Mouse (Mus musculus): ENCODE data around the gene Wwc1. TPM values are rescaled to one million over a fixed set of nuclear protein-coding genes. Genes with fewer than 3 reads are reported as not detected.

Gene Wwc1
- polyA plus RNA-seq, 1 experiment = not detected

DNA sequence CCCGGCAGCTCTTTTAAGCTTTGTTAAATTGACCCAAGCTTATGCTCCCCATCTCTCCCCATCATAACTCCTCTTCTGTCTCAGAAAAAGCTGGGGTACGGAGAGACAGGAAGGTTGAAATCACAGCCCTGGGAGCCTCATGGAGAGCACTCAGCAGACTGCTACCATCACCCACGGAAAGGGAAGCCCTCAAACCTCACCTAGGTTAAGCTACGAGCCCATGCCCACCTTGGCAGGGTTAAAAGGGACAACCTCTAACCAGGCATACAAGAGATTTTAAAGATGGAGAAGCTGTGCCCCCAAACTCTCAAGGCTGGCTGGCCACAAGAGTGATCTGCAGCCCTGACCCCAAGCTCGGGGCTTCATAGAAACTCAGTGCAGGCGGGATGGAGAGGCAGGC lies 3.2 kb downstream of the Wwc1 start:
- Histone ChIP-seq H3K27ac (ENCODE audit: insufficient read depth, low read depth, low read length) (no peak overlapping the region), H3K4me3 (ENCODE audit: insufficient read depth, low read depth, low read length) (no peak overlapping the region), H3K4me1 (ENCODE audit: control insufficient read depth, insufficient read depth, low read length) (peaks cover 12% of the 10 kb centered on the region)
- 51% methylated on average over 6 of the region's 6 CpGs for WGBS
- TF ChIP-seq POLR2A (IDR thresholded peaks at IDR 0.05; ENCODE audit: insufficient read depth, low read depth, low read length) = no peak
- no peak for TF ChIP-seq CTCF (IDR thresholded peaks at IDR 0.05; ENCODE audit: insufficient read depth, low read depth, low read length)

- 0 out of 2 replicates have a peak overlapping the region, but pooled peaks have one; percentile 9 for H3K27ac ChIP-seq (ENCODE audit: insufficient read depth, low read depth, low read length)
- H3K4me1 ChIP-seq (ENCODE audit: control insufficient read depth, insufficient read depth, low read length) = peaks cover 12% of the 10 kb centered on the region
- no peak for TF ChIP-seq POLR2A (IDR thresholded peaks at IDR 0.05; ENCODE audit: insufficient read depth, low read depth, low read length)
- no peak for TF ChIP-seq CTCF (IDR thresholded peaks at IDR 0.05; ENCODE audit: insufficient read depth, low read depth, low read length)
- WGBS = 57% methylated on average over 6 of the region's 6 CpGs
- no peak overlapping the region for H3K4me3 ChIP-seq (ENCODE audit: insufficient read depth, low read depth, low read length)
These were observed 3.8 kb downstream of the Wwc1 start for GRCm38 (mm10) chr11:35976482-35976881.

GRCm38 (mm10) chr11:35974632-35975450 lies 5.5 kb downstream of the Wwc1 start:
- Histone ChIP-seq H3K4me1 (ENCODE audit: control insufficient read depth, insufficient read depth, low read length) (peaks cover 12% of the 10 kb centered on the region), H3K4me3 (ENCODE audit: insufficient read depth, low read depth, low read length) (no peak overlapping the region), H3K27ac (ENCODE audit: insufficient read depth, low read depth, low read length) (no peak overlapping the region)
- WGBS = 85% methylated on average over 6 of the region's 6 CpGs
- no peak for TF ChIP-seq CTCF (IDR thresholded peaks at IDR 0.05; ENCODE audit: insufficient read depth, low read depth, low read length)
- TF ChIP-seq POLR2A (IDR thresholded peaks at IDR 0.05; ENCODE audit: insufficient read depth, low read depth, low read length) = no peak

DNA sequence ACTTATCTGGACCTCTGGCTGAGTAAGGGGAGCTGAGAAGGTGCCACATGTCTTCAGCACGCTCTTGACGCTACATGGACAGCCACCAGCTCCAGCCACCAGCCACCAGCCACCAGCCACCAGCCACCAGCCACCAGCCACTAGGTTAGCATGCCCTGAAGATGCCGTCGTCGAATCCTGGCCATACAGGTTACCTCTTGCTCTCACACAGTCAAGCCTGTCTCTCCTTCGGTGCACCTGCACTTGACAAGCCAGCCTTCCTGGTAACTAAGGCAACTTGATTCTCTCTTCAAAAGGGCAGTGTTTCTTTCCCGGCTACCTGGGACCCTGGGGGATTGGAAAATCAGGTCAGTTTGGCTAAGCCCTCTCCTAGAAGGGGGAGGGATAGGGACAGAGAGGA lies 7.2 kb downstream of the Wwc1 start:
- Histone ChIP-seq H3K4me3 (ENCODE audit: insufficient read depth, low read depth, low read length) (no peak overlapping the region), H3K27ac (ENCODE audit: insufficient read depth, low read depth, low read length) (no peak overlapping the region), H3K4me1 (ENCODE audit: control insufficient read depth, insufficient read depth, low read length) (peaks cover 7% of the 10 kb centered on the region)
- 64% methylated on average over 7 of the region's 7 CpGs for WGBS
- no peak for TF ChIP-seq CTCF (IDR thresholded peaks at IDR 0.05; ENCODE audit: insufficient read depth, low read depth, low read length)
- no peak for TF ChIP-seq POLR2A (IDR thresholded peaks at IDR 0.05; ENCODE audit: insufficient read depth, low read depth, low read length)

DNA sequence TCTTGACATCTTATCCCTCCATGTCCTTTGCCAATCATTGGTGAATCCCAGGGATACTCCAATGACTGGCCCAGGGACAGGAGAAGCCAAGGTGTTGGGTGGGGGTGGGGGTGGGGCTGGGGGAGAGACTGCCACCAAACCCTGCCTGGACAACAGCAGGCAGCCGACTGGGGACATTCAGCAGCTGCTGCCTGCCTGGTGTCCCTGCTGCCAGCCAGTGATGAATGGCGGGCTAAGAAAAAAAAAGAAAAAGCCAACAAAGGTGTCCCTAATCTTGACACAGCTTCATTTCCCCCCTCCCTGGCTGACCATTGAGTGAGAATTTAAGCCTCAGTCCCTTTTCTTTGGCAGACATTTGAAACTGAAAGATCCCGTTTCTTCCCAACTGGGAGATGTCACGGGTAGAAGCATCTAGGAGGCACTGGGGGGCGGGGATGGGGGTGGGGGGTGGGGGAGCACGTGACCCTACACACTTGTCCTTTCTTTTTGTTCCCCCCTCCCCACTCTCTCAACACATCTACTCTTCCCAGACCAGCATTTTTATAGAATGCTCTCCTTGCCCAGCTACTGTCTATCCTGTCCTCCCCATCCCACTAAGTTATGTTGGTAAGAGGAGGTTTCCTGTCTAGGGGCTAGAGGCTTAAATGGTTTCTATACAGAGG lies 7.9 kb downstream of the Wwc1 start:
- no peak overlapping the region for H3K27ac ChIP-seq (ENCODE audit: insufficient read depth, low read depth, low read length)
- TF ChIP-seq CTCF (IDR thresholded peaks at IDR 0.05; ENCODE audit: insufficient read depth, low read depth, low read length) = no peak
- TF ChIP-seq POLR2A (IDR thresholded peaks at IDR 0.05; ENCODE audit: insufficient read depth, low read depth, low read length) = no peak
- peaks cover 6% of the 10 kb centered on the region for H3K4me1 ChIP-seq (ENCODE audit: control insufficient read depth, insufficient read depth, low read length)
- whole genome bisulfite sequencing = 34% methylated on average over 6 of the region's 6 CpGs
- no peak overlapping the region for H3K4me3 ChIP-seq (ENCODE audit: insufficient read depth, low read depth, low read length)

- Histone ChIP-seq H3K27ac (ENCODE audit: insufficient read depth, low read depth, low read length) (no peak overlapping the region), H3K4me1 (ENCODE audit: control insufficient read depth, insufficient read depth, low read length) (no peaks in the 10 kb centered on the region), H3K4me3 (ENCODE audit: insufficient read depth, low read depth, low read length) (no peak overlapping the region)
- WGBS = 94% methylated on average over 19 of the region's 19 CpGs
- TF ChIP-seq CTCF (IDR thresholded peaks at IDR 0.05; ENCODE audit: insufficient read depth, low read depth, low read length) = no peak
- TF ChIP-seq POLR2A (IDR thresholded peaks at IDR 0.05; ENCODE audit: insufficient read depth, low read depth, low read length) = no peak
These were observed 9.3 kb downstream of the Wwc1 start for GRCm38 (mm10) chr11:35970806-35971705.

DNA sequence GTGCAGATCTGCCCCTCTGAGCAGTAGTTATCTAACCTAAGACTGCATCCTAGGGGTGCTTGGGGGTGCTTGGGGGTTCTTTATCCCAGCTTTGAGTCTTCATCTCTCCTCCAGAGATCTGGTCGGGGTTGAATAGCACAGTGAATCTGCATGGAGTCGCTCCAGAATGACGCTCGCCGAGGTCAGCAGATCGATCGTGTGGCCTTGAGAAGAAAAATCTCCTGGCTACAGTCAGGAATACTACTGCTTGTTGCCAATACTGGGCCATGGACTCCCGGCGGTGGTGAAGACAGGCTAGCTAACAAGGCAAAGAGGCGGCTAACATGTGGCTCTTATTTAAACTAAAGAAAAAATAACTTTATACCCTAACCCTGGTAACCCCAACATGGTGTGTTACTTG lies 12.0 kb downstream of the Wwc1 start:
- no peak overlapping the region for H3K27ac ChIP-seq (ENCODE audit: insufficient read depth, low read depth, low read length)
- H3K4me1 ChIP-seq (ENCODE audit: control insufficient read depth, insufficient read depth, low read length) = no peaks in the 10 kb centered on the region; the same call in 1 of the 2 replicates
- 91% methylated on average over 10 of the region's 10 CpGs for WGBS
- no peak for TF ChIP-seq POLR2A (IDR thresholded peaks at IDR 0.05; ENCODE audit: insufficient read depth, low read depth, low read length)
- TF ChIP-seq CTCF (IDR thresholded peaks at IDR 0.05; ENCODE audit: insufficient read depth, low read depth, low read length) = no peak
- no peak overlapping the region for H3K4me3 ChIP-seq (ENCODE audit: insufficient read depth, low read depth, low read length)

GRCm38 (mm10) chr11:35963981-35964549 lies 16.3 kb downstream of the Wwc1 start:
- TF ChIP-seq CTCF (IDR thresholded peaks at IDR 0.05; ENCODE audit: insufficient read depth, low read depth, low read length) (no peak), POLR2A (IDR thresholded peaks at IDR 0.05; ENCODE audit: insufficient read depth, low read depth, low read length) (no peak)
- Histone ChIP-seq H3K4me3 (ENCODE audit: insufficient read depth, low read depth, low read length) (no peak overlapping the region), H3K27ac (ENCODE audit: insufficient read depth, low read depth, low read length) (no peak overlapping the region), H3K4me1 (ENCODE audit: control insufficient read depth, insufficient read depth, low read length) (peaks cover 3% of the 10 kb centered on the region; the same call in 1 of the 2 replicates)
- WGBS = 81% methylated on average over 9 of the region's 9 CpGs

Measured in olfactory bulb, adult 2 months (tissue).